Mouse (Mus musculus) forebrain, embryonic 10.5 days (tissue): ENCODE data around the gene Gm3625. TPM values are rescaled to one million over a fixed set of nuclear protein-coding genes. Genes with fewer than 3 reads are reported as not detected.

Experiments used
- DNase-seq: peaks from one replicate; pipeline ENCODE4 v3.0.0-alpha.2; 2017; ENCODE audit warnings: low spot score; ENCODE audit errors: extremely low spot score
- H3K27ac ChIP-seq: fragments of 300-500 bp; sonication (generic); 2 replicates; pipeline ENCODE4 v1.5.1; 2016; ENCODE audit warnings: mild to moderate bottlenecking
- H3K27me3 ChIP-seq: fragments of 300-500 bp; sonication (generic); 2 replicates; pipeline ENCODE4 v1.6.1; 2016; ENCODE audit warnings: mild to moderate bottlenecking; ENCODE audit not compliant: poor library complexity, severe bottlenecking
- H3K36me3 ChIP-seq: fragments of 300-500 bp; sonication (generic); replicated peaks from 2 replicates; pipeline ENCODE4 v1.6.1; 2016; ENCODE audit warnings: mild to moderate bottlenecking, moderate library complexity
- H3K4me1 ChIP-seq: fragments of 300-500 bp; sonication (generic); 2 replicates; pipeline ENCODE4 v1.6.1; 2016
- H3K4me3 ChIP-seq: fragments of 300-500 bp; sonication (generic); 2 replicates; pipeline ENCODE4 v1.5.1; 2016; ENCODE audit warnings: mild to moderate bottlenecking, moderate library complexity
- H3K9me3 ChIP-seq: fragments of 300-500 bp; sonication (generic); 2 replicates; pipeline ENCODE4 v1.6.1; 2016; ENCODE audit warnings: mild to moderate bottlenecking, moderate library complexity
- WGBS: fragments of 180-500 bp; shearing (Covaris S2); methylation state at CpG from one replicate; pipeline ENCODE4 v1.1.7; 2016; 5-methylcytosine and 5-hydroxymethylcytosine counted together
- polyA plus RNA-seq: library from polyadenylated mRNA; unstranded; fragments of >200 nt; fragmentation: Nextera tagmentation; extraction: Ambion mirVana; gene quantifications from 2 replicates; pipeline ENCODE4 v1.2.1, GENCODE M21; 2016

The Gm3625 gene
- polyA plus RNA-seq, 1 experiment from 2014 or later = not detected

DNA sequence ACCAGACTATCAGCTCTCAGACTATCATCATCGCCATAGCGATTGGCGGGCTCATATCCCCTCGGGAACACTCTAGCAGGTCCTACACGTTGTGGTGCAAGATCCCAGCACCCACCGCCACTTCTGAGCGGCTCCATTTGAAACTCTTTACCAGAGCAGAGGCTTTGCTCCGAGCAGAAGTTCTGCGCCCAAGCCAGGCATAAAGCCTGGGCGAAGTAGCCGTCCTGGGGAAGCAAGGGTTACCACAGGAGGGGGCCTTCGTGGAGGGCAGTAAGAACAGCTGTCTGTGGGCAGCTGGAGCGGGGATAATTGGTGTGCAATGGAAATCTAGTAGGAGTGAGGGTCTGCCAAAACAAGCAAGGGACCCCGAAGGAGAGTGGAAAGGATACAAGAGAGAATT, 45.2 kb downstream of the Gm3625 start:
- DNase-seq = no peak
- Histone ChIP-seq H3K36me3 (no peaks in the 10 kb centered on the region), H3K4me3 (no peak overlapping the region), H3K4me1 (peaks cover 7% of the 10 kb centered on the region; the same call in 1 of the 2 replicates), H3K9me3 (no peaks in the 10 kb centered on the region), H3K27me3 (no peaks in the 10 kb centered on the region), H3K27ac (no peak overlapping the region)
- 77% methylated on average over 14 of the region's 14 CpGs for WGBS

DNA sequence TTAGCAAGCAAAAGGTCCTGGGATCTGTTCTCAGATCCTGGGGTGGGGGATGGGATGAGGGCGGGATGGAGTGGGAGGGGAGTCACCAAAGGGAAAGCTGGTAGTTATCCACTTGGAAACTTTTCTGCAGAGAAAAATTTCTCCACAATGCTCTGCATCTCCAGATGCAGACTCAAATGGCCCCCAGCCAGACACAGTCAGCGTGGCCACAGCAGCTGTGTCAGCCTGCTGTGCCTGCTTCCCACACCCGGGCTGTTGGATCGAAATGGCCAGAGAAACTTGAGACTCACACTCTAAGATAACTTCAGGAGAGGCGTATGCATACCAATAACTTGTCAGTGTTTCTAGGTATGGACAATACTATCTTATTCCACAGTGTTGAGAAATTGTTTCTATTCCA, 46.2 kb downstream of the Gm3625 start:
- H3K9me3 ChIP-seq = no peaks in the 10 kb centered on the region
- WGBS = 84% methylated on average over 5 of the region's 5 CpGs
- H3K27me3 ChIP-seq = no peaks in the 10 kb centered on the region
- no peak overlapping the region for H3K27ac ChIP-seq
- peaks cover 7% of the 10 kb centered on the region; the same call in 1 of the 2 replicates for H3K4me1 ChIP-seq
- no peak overlapping the region for H3K4me3 ChIP-seq
- no peaks in the 10 kb centered on the region for H3K36me3 ChIP-seq
- DNase-seq = no peak

DNA sequence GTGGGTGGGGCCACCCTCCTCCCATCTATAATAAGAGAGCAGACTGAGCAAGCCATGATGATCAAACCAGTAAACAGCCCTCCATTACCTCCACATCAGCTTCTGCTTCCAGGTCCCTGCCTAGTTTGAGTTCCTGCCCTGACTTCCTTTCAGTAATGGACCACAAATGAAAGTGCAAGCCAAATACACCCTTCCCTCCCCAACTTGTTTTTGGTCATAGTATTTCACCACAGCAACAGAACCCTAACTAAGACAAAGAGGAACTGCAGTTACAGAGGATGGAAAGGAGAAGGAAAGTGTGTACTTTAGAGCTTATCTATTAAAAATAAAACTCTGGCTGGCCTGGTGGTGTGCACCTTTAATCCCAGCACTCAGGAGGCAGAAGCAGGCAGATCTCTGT, 47.3 kb downstream of the Gm3625 start:
- no peaks in the 10 kb centered on the region for H3K27me3 ChIP-seq
- H3K4me1 ChIP-seq = peaks cover 7% of the 10 kb centered on the region; the same call in 1 of the 2 replicates
- H3K4me3 ChIP-seq = no peak overlapping the region
- H3K36me3 ChIP-seq = no peaks in the 10 kb centered on the region
- no peak for DNase-seq
- no peaks in the 10 kb centered on the region for H3K9me3 ChIP-seq
- no peak overlapping the region for H3K27ac ChIP-seq

DNA sequence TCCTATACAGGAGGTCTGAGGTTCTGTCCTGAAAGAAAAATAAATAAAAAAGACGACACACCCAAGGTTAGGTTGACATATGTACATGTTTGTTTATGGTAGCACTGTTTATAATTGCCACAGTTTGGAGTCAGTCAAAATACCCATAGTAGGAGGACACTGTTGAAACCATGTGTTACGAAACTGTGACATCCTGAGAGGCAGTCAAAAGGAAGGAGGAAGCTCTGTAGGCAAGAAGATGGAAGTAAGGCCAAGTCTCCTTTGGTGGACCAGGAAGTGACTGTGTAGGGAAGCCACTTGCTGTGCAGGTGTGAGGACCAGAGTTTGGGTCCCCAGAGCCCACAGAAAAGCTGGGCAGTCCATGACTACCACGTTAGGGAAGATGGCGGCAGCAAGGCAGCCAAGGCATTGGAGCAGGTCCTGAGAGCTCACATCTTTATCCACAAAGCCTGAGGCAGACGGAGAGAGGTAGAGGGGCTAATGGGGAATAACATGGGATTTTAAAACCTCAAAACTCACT, 48.3 kb downstream of the Gm3625 start:
- Histone ChIP-seq H3K36me3 (no peaks in the 10 kb centered on the region), H3K9me3 (no peaks in the 10 kb centered on the region), H3K27me3 (no peaks in the 10 kb centered on the region), H3K4me1 (peaks cover 7% of the 10 kb centered on the region; the same call in 1 of the 2 replicates), H3K4me3 (no peak overlapping the region), H3K27ac (no peak overlapping the region)
- WGBS = 91% methylated on average over 5 of the region's 5 CpGs
- DNase-seq = no peak

Other genes with a start within 250 kb of the Gm3625 start
- 2.8 and 3.0 TPM in 2 replicates for gene Ncoa1, start 115.7 kb downstream of the Gm3625 start, polyA plus RNA-seq
- gene Itsn2, start 289 bp downstream of the Gm3625 start, polyA plus RNA-seq = 13.8 and 14.5 TPM in 2 replicates
- 0.23 and 0.35 TPM in 2 replicates for gene Fam228a, start 145.5 kb upstream of the Gm3625 start, polyA plus RNA-seq
- gene Pfn4, start 176.1 kb upstream of the Gm3625 start, polyA plus RNA-seq = 2.0 and 3.2 TPM in 2 replicates
- gene Fam228b, start 176.3 kb upstream of the Gm3625 start, polyA plus RNA-seq = 2.1 and 2.9 TPM in 2 replicates
- gene Sf3b6, start 224.6 kb upstream of the Gm3625 start, polyA plus RNA-seq = 331 and 332 TPM in 2 replicates
- 4.3 and 6.2 TPM in 2 replicates for gene Fkbp1b, start 248.7 kb upstream of the Gm3625 start, polyA plus RNA-seq